Mouse (Mus musculus): Measurements from ENCODE around the gene Klhl41. TPM values are rescaled to one million over a fixed set of nuclear protein-coding genes. Genes with fewer than 3 reads are reported as not detected.
"Not testable (repeated sequence)": the region's sequence is repeated elsewhere in the genome, so short reads cannot be mapped to it uniquely, and the experiment has no call there.

Klhl41 gene
- polyA plus RNA-seq, 1 experiment from 2014 or later: 2.4 TPM

DNA sequence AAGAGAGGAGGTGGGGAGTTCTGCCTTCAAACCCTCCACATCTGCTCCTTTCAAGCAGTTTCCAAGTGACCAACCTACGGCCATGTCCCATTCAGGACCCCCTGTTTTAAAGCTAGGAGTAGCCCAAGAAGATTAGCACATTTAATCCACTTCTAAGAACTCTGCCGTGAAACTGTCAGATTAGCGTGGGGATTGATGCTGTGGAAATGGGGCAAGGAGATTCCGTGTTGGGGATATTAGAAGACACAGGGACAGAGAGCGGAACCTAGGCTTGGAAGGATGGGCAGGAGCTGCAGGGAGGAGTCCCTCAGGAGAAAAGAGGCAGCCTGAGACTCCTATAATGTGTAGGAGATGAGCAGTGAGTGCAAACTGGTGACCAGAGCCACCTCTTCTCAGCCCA lies 20.2 kb upstream of the Klhl41 start:
- H3K27ac ChIP-seq: no peak overlapping the region
- 89% methylated on average over 5 of the region's 5 CpGs for WGBS
- no peaks in the 10 kb centered on the region for H3K9me3 ChIP-seq
- H3K27me3 ChIP-seq: no peaks in the 10 kb centered on the region
- peaks cover 2% of the 10 kb centered on the region; the same call in 1 of the 2 replicates for H3K36me3 ChIP-seq
- H3K4me3 ChIP-seq: no peak overlapping the region
- no peak overlapping the region for H3K4me2 ChIP-seq
- 0 out of 2 replicates have a peak, but pooled peaks cover 6% of the 10 kb centered on the region for H3K4me1 ChIP-seq
- 0 out of 2 replicates have a peak overlapping the region, but pooled peaks have one; percentile 27 for H3K9ac ChIP-seq
- ATAC-seq (ENCODE audit: insufficient number of reproducible peaks, insufficient read depth, low FRiP score, low TSS enrichment, low read depth): no peak

DNA sequence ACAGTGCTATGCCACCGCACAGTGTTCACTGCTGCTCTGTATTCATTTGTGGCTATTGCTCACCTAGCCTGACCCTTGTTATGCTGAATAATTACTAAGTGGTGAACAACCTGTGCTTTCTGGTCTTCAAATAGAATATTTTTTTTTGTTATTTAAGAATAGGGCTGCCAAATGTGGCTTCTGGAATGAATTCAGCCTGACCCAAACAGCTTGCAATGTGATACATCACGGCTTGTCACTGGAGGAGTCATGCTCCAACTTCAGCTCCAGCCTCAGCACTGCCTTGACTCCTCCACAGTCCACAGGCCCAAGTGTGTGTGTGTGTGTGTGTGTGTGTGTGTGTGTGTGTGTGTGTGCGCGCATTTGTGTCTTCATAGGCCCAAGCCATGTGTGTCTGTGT lies 10.6 kb upstream of the Klhl41 start:
- no peaks in the 10 kb centered on the region for H3K9me3 ChIP-seq
- H3K27ac ChIP-seq: no peak overlapping the region
- H3K27me3 ChIP-seq: no peaks in the 10 kb centered on the region
- peaks cover 50% of the 10 kb centered on the region for H3K36me3 ChIP-seq
- H3K9ac ChIP-seq: no peak overlapping the region
- WGBS: 85% methylated on average over 4 of the region's 4 CpGs
- no peak overlapping the region for H3K4me2 ChIP-seq
- ATAC-seq (ENCODE audit: insufficient number of reproducible peaks, insufficient read depth, low FRiP score, low TSS enrichment, low read depth): no peak
- no peak overlapping the region for H3K4me3 ChIP-seq
- no peaks in the 10 kb centered on the region for H3K4me1 ChIP-seq

DNA sequence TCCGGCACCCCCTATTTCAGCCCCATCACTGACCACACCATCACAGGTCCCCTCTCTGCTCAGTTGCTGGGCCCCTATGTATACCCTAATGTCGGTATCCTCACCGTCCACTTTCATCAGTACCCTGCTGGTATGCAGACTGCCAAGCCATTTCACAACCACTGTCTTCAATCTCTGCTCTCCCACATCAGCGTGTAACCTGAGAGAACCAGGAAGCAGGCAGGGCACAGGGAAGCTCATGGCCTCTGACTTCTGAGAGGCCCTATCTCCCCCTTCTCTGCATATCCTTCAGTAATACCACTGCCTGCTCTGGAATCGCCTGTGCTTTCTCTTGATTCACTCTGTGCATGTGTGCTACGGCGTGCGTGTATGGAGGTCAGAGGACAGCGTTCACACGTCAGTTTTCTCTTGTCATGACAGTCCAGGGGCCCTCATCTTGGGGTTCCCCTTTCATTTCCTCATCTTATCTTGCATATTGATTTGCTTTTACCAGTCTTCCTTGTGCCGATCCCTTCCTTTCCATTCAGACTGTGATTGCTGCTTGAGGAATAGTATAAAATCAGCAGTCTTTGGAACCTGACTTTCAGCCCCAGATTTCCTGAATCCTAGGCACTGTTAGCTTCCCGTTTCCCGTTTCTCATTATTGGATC lies 6.0 kb upstream of the Klhl41 start:
- no peak for ATAC-seq (ENCODE audit: insufficient number of reproducible peaks, insufficient read depth, low FRiP score, low TSS enrichment, low read depth)
- Histone ChIP-seq H3K4me2 (no peak overlapping the region), H3K36me3 (peaks cover 37% of the 10 kb centered on the region), H3K9ac (no peak overlapping the region), H3K27ac (no peak overlapping the region), H3K27me3 (no peaks in the 10 kb centered on the region), H3K9me3 (no peaks in the 10 kb centered on the region), H3K4me3 (no peak overlapping the region), H3K4me1 (no peaks in the 10 kb centered on the region)
- 59% methylated on average over 13 of the region's 13 CpGs for WGBS

DNA sequence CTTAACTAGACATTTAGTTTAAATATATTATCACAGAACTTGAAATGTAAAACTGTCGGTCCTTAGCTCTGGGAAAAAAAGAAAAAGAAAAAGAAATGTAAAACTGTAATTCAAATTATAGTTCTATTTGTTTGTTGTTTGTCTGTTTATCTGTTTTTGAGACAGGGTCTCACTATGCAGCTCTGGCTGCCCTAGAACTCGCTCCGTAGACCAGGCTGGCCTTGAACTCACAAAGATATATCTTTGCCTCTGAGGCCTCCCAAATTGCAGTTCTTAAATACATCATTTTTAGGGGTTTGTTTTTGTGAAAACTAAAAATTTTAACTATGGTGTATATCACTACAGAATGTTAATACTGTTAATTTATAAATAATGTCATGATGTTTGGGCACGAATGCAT lies 2.3 kb upstream of the Klhl41 start:
- 91% methylated on average over 4 of the region's 4 CpGs for WGBS
- no peak overlapping the region for H3K4me3 ChIP-seq
- peaks cover 24% of the 10 kb centered on the region for H3K36me3 ChIP-seq
- no peaks in the 10 kb centered on the region for H3K27me3 ChIP-seq
- no peak overlapping the region for H3K9ac ChIP-seq
- H3K27ac ChIP-seq: no peak overlapping the region
- H3K4me1 ChIP-seq: no peaks in the 10 kb centered on the region
- no peak overlapping the region for H3K4me2 ChIP-seq
- H3K9me3 ChIP-seq: no peaks in the 10 kb centered on the region
- no peak for ATAC-seq (ENCODE audit: insufficient number of reproducible peaks, insufficient read depth, low FRiP score, low TSS enrichment, low read depth)

DNA sequence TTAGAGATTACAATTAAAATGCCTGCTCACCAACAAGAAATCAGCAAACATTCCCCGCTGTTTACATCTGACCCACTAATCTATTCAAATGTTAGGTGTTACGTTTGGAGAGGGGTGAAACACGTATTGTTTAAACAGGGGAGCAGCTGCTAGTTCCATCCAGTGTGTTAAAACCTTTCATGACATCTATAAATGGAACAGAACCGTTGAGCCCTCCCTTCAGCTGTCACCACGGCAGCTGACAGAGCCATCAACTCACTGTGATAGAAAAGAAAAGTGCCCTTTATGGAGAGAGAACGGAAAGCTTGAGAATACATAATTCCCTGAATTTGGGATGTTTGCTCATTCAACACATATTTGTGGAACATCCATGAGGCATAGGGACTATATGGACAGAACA lies 1.5 kb upstream of the Klhl41 start:
- H3K27ac ChIP-seq: no peak overlapping the region
- no peak for ATAC-seq (ENCODE audit: insufficient number of reproducible peaks, insufficient read depth, low FRiP score, low TSS enrichment, low read depth)
- H3K36me3 ChIP-seq: peaks cover 20% of the 10 kb centered on the region
- H3K9ac ChIP-seq: no peak overlapping the region
- no peaks in the 10 kb centered on the region for H3K4me1 ChIP-seq
- H3K27me3 ChIP-seq: no peaks in the 10 kb centered on the region
- H3K4me3 ChIP-seq: no peak overlapping the region
- H3K4me2 ChIP-seq: no peak overlapping the region
- no peaks in the 10 kb centered on the region for H3K9me3 ChIP-seq
- WGBS: 84% methylated on average over 6 of the region's 6 CpGs

DNA sequence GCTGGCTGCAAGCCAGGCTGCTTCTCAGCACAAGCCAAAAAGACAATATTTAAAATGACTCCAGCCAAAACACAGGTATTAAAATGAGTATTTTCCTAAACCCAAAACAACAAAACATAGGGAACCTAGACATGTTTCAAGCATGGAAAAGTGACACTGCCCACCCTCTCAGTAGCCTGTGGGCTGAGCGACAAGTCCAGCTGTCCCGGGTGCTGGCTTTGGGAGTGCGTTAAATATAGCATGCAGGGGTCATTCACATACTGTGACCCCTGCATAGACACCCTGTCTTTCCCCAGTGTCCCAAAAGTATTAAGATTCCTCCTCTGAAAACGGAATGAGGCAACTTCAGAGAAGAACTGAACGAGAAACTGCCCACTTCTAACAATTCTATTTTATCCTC lies 3.8 kb downstream of the Klhl41 start:
- WGBS: 66% methylated on average over 5 of the region's 5 CpGs
- Histone ChIP-seq H3K9ac (no peak overlapping the region), H3K27ac (no peak overlapping the region), H3K4me2 (no peak overlapping the region), H3K9me3 (no peaks in the 10 kb centered on the region), H3K4me3 (no peak overlapping the region), H3K27me3 (no peaks in the 10 kb centered on the region), H3K4me1 (no peaks in the 10 kb centered on the region), H3K36me3 (0 out of 2 replicates have a peak, but pooled peaks cover 4% of the 10 kb centered on the region)
- no peak for ATAC-seq (ENCODE audit: insufficient number of reproducible peaks, insufficient read depth, low FRiP score, low TSS enrichment, low read depth)

DNA sequence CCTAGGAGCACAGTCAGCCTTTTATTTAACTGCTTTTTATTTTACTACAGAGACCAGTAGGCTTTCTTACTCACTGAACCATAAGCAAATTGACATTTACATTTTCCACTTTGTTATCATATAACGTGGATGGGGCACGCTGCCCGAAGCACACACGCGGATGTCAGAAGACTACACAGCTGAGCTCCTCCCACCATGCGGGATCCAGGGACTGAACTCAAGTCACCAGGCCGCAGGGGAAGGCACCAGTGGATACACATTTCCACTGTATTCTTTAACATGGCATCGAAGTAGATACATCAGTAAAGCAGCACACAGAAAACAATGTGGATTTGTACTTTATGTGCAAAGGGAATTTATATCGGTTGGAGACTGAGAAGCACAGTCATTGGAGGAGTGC lies 5.3 kb downstream of the Klhl41 start:
- H3K36me3 ChIP-seq: peaks cover 2% of the 10 kb centered on the region; the same call in 1 of the 2 replicates
- WGBS: 87% methylated on average over 9 of the region's 9 CpGs
- H3K4me2 ChIP-seq: no peak overlapping the region
- H3K27me3 ChIP-seq: no peaks in the 10 kb centered on the region
- H3K9ac ChIP-seq: no peak overlapping the region
- H3K4me3 ChIP-seq: no peak overlapping the region
- ATAC-seq (ENCODE audit: insufficient number of reproducible peaks, insufficient read depth, low FRiP score, low TSS enrichment, low read depth): no peak
- H3K9me3 ChIP-seq: no peaks in the 10 kb centered on the region
- H3K27ac ChIP-seq: no peak overlapping the region
- H3K4me1 ChIP-seq: no peaks in the 10 kb centered on the region

DNA sequence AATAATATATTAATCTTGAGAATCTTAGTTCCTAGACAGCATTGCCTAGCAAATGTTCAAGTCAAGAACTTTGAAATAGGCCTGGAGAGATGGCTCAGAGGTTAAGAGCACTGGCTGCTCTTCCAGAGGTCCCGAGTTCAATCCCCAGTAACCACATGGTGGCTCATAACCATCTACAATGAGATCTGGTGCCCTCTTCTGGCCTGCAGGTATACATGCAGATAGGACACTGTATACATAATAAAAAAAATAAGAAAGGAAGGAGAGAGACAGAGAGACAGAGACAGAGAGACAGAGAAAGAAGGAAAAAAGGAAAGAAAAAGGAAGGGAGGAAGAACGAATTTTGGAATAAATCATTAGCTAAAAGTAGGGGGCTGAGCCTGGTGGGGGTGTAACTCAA lies 6.8 kb downstream of the Klhl41 start:
- no peak overlapping the region for H3K9ac ChIP-seq
- H3K4me3 ChIP-seq: no peak overlapping the region
- no peaks in the 10 kb centered on the region for H3K4me1 ChIP-seq
- H3K9me3 ChIP-seq: no peaks in the 10 kb centered on the region
- H3K36me3 ChIP-seq: no peaks in the 10 kb centered on the region; the same call in 1 of the 2 replicates
- no peak overlapping the region for H3K4me2 ChIP-seq
- WGBS: 57% methylated on average over 2 of the region's 2 CpGs
- no peak for ATAC-seq (ENCODE audit: insufficient number of reproducible peaks, insufficient read depth, low FRiP score, low TSS enrichment, low read depth)
- no peaks in the 10 kb centered on the region for H3K27me3 ChIP-seq
- H3K27ac ChIP-seq: no peak overlapping the region

DNA sequence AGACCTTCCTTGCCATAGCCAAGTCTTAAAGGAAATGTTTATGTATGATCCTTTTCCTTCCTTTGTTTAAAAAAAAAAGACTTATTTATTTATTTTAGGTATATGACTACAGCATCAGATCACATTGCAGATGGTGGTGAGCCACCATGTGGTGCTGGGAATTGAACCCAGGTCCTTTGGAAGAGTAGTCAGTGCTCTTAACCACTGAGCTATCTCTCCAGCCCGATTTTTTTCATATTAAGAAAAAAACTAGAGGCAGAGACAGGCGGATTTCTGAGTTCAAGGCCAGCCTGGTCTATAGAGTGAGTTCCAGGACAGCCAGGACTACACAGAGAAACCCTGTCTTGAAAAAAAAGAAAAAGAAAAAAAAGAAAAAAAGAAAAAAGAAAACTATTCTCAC lies 7.3 kb downstream of the Klhl41 start:
- ATAC-seq (ENCODE audit: insufficient number of reproducible peaks, insufficient read depth, low FRiP score, low TSS enrichment, low read depth): not testable (repeated sequence)
- WGBS: 86% methylated on average over 2 of the region's 2 CpGs

DNA sequence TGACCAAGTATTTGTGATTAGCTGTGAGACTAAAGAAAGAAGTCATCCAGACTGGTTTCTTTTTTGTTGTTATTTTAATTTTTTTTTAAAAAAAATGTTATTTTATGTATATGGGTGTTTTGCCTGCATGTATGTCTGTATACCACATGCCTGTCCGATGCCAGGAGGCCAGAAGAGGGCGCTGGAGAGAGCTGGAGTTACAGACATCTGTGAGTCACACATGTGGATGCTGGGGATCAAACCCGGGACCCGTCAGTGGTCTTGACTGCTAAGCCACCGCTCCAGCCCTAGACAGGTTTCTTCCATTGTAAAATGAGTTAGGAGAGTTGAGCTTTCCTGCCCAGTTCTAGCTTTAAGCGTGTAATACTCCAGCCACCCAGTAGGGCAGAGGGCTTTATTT lies 10.1 kb downstream of the Klhl41 start:
- Histone ChIP-seq H3K4me3 (no peak overlapping the region), H3K9ac (no peak overlapping the region), H3K4me1 (no peaks in the 10 kb centered on the region), H3K9me3 (no peaks in the 10 kb centered on the region), H3K4me2 (no peak overlapping the region), H3K27ac (no peak overlapping the region), H3K36me3 (peaks cover 4% of the 10 kb centered on the region; the same call in 1 of the 2 replicates), H3K27me3 (no peaks in the 10 kb centered on the region)
- 60% methylated on average over 6 of the region's 6 CpGs for WGBS
- no peak for ATAC-seq (ENCODE audit: insufficient number of reproducible peaks, insufficient read depth, low FRiP score, low TSS enrichment, low read depth)

More for the DNA sequence above, 7.3 kb downstream of the Klhl41 start:
- H3K4me1 ChIP-seq, H3K36me3 ChIP-seq, H3K4me3 ChIP-seq, H3K9me3 ChIP-seq, H3K9ac ChIP-seq, H3K27ac ChIP-seq, H3K27me3 ChIP-seq, H3K4me2 ChIP-seq: not testable (repeated sequence)

DNA sequence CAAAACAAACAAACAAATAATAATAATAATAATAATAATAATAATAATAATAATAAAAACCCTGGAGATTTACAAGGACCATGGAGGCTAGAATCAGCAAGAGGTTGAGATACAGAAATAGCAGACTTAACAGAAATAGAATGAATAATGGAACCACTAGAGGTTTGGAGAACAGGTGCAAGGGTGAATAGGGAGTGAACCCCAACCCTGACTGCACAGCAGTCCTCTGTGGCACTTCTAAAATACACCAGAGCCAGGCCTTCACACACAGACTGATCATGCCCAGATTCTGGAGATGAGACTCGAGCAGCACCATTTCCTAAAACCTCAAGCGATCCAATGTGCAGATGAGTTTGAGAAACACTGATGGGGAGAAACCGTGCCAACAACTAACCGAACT lies 12.0 kb downstream of the Klhl41 start:
- no peaks in the 10 kb centered on the region for H3K4me1 ChIP-seq
- H3K4me3 ChIP-seq: no peak overlapping the region
- H3K27me3 ChIP-seq: no peaks in the 10 kb centered on the region
- H3K36me3 ChIP-seq: peaks cover 7% of the 10 kb centered on the region
- H3K9ac ChIP-seq: no peak overlapping the region
- H3K4me2 ChIP-seq: no peak overlapping the region
- no peaks in the 10 kb centered on the region for H3K9me3 ChIP-seq
- ATAC-seq (ENCODE audit: insufficient number of reproducible peaks, insufficient read depth, low FRiP score, low TSS enrichment, low read depth): no peak
- 88% methylated on average over 4 of the region's 4 CpGs for WGBS
- H3K27ac ChIP-seq: no peak overlapping the region

DNA sequence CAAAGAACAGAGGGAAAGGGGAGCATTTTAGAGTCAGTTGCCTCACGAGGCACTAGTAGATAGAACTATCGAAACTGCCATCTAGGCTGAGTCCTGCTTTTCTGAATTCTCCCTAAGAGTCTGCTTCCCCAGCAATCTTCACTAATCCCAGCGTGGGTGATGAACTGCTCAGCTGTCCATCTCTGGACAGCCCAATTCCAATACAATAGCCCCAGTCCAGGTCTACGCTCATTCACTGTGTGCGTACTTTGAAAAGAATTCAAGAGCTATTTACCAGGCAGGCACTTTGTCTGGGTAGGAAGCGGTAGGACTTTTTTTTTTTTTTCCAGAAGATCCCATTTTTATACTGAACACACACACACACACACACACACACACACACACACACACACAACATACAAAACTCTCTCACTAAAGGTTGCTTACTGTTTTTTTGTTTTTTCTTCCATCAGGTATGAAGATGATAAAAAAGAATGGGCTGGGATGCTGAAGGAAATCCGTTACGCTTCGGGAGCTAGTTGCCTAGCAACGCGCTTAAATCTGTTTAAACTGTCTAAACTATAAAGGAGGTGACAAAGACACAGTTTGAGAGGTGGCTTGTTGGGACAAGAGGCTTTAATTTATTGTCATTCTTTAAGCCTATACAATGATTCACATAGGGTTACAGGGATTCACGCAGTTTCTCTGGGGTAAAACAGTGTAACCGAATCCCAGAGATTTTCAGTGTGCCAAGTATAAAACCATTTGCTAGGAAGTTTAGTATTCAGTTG lies 13.3 kb downstream of the Klhl41 start:
- Histone ChIP-seq H3K9ac (no peak overlapping the region), H3K9me3 (no peaks in the 10 kb centered on the region), H3K27me3 (no peaks in the 10 kb centered on the region), H3K36me3 (peaks cover 15% of the 10 kb centered on the region), H3K4me3 (no peak overlapping the region), H3K4me2 (no peak overlapping the region), H3K27ac (no peak overlapping the region), H3K4me1 (no peaks in the 10 kb centered on the region)
- WGBS: 84% methylated on average over 13 of the region's 13 CpGs
- ATAC-seq (ENCODE audit: insufficient number of reproducible peaks, insufficient read depth, low FRiP score, low TSS enrichment, low read depth): no peak

Data from embryonic facial prominence, embryonic 13.5 days (tissue).